Mouse (Mus musculus): ENCODE measurements around the gene Hoxa6.

- TF ChIP-seq CTCF (conservative IDR thresholded peaks at IDR 0.05; ENCODE audit: low read length) (no peak), NANOG (IDR thresholded peaks at IDR 0.05; ENCODE audit: borderline replicate concordance, low read length) (no peak)
Measured at GRCm38 (mm10) chr6:52246403-52246803, 37.9 kb upstream of the Hoxa6 start.
